Mouse (Mus musculus): ENCODE data around the gene Nusap1. TPM values are rescaled to one million over a fixed set of nuclear protein-coding genes. Genes with fewer than 3 reads are reported as not detected.
"Not testable (repeated sequence)": the region's sequence is repeated elsewhere in the genome, so short reads cannot be mapped to it uniquely, and the experiment has no call there.

Gene Nusap1
- under 1 TPM; 0.46 to 0.98 TPM for total RNA-seq (2021)

- DNase-seq (ENCODE audit: low spot score in 2 of 2) = peak; percentile 92 to 99
- intact Hi-C loops (cut with DNase I) = no loop called here
Measured at GRCm38 (mm10) chr2:119618199-119618982, at the start of gene Nusap1, which contains the start of gene Oip5. Gene Nusap1, plus strand, starts transcription at chr2:119618298. Gene Oip5, minus strand, starts transcription at chr2:119618469.

- no peak for DNase-seq (ENCODE audit: low spot score in 2 of 2)
- intact Hi-C loops (cut with DNase I) = no loop called here
Measured at GRCm38 (mm10) chr2:119572471-119572870, 45.6 kb upstream of the Nusap1 start.

- intact Hi-C loops (cut with DNase I) = no loop called here
- no peak for DNase-seq (ENCODE audit: low spot score in 2 of 2)
Measured at GRCm38 (mm10) chr2:119581571-119581970, 36.5 kb upstream of the Nusap1 start.

- no peak for DNase-seq (ENCODE audit: low spot score in 2 of 2)
- intact Hi-C loops (cut with DNase I) = no loop called here
Measured at GRCm38 (mm10) chr2:119583439-119583838, 34.7 kb upstream of the Nusap1 start.

GRCm38 (mm10) chr2:119584282-119584681, 33.8 kb upstream of the Nusap1 start:
- no peak for DNase-seq (ENCODE audit: low spot score in 2 of 2)
- intact Hi-C loops (cut with DNase I) = no loop called here

- intact Hi-C loops (cut with DNase I) = no loop called here
- peak; percentile 21 for DNase-seq (ENCODE audit: low spot score in 2 of 2)
Measured at GRCm38 (mm10) chr2:119587383-119587782, 30.7 kb upstream of the Nusap1 start.

GRCm38 (mm10) chr2:119591247-119591646, 26.9 kb upstream of the Nusap1 start:
- intact Hi-C loops (cut with DNase I) = loop anchor here (5.0 kb wide), 2 partner anchors 81 to 114 kb away; partner anchors contain the start of gene Ino80
- no peak for DNase-seq (ENCODE audit: low spot score in 2 of 2)

- no peak for DNase-seq (ENCODE audit: low spot score in 2 of 2)
- intact Hi-C loops (cut with DNase I) = loop anchor here (1.0 to 5.0 kb wide), 3 partner anchors 46 to 116 kb away; partner anchors contain the start of genes Chp1, Exd1 and Ino80
Measured at GRCm38 (mm10) chr2:119593765-119594112, 24.4 kb upstream of the Nusap1 start.

- intact Hi-C loops (cut with DNase I) = loop anchor here (1.0 to 5.0 kb wide), 3 partner anchors 47 to 117 kb away; partner anchors contain the start of genes Chp1, Exd1 and Ino80
- DNase-seq (ENCODE audit: low spot score in 2 of 2) = peak; percentile 98 to 99
Measured at GRCm38 (mm10) chr2:119594113-119594981, 23.8 kb upstream of the Nusap1 start.

GRCm38 (mm10) chr2:119595308-119595707, 22.8 kb upstream of the Nusap1 start:
- intact Hi-C loops (cut with DNase I) = no loop called here
- no peak for DNase-seq (ENCODE audit: low spot score in 2 of 2)

- peak; percentile 41 to 68 for DNase-seq (ENCODE audit: low spot score in 2 of 2)
- intact Hi-C loops (cut with DNase I) = no loop called here
Measured at GRCm38 (mm10) chr2:119596781-119597330, 21.2 kb upstream of the Nusap1 start.

GRCm38 (mm10) chr2:119601027-119601426, 17.1 kb upstream of the Nusap1 start:
- peak in 1 of 2 experiments; percentile 70 for DNase-seq (ENCODE audit: low spot score in 2 of 2)
- intact Hi-C loops (cut with DNase I) = no loop called here

GRCm38 (mm10) chr2:119601575-119601974, 16.5 kb upstream of the Nusap1 start:
- DNase-seq (ENCODE audit: low spot score in 2 of 2); intact Hi-C loops (cut with DNase I): not testable (repeated sequence)

GRCm38 (mm10) chr2:119602488-119602887, 15.6 kb upstream of the Nusap1 start:
- no peak for DNase-seq (ENCODE audit: low spot score in 2 of 2)
- intact Hi-C loops (cut with DNase I) = no loop called here

- intact Hi-C loops (cut with DNase I) = no loop called here
- DNase-seq (ENCODE audit: low spot score in 2 of 2) = no peak
Measured at GRCm38 (mm10) chr2:119603909-119604308, 14.2 kb upstream of the Nusap1 start.

GRCm38 (mm10) chr2:119605361-119605973, 12.6 kb upstream of the Nusap1 start:
- intact Hi-C loops (cut with DNase I) = no loop called here

GRCm38 (mm10) chr2:119607023-119607422, 11.1 kb upstream of the Nusap1 start:
- DNase-seq (ENCODE audit: low spot score in 2 of 2) = no peak
- intact Hi-C loops (cut with DNase I) = no loop called here

More at GRCm38 (mm10) chr2:119605361-119605973, 12.6 kb upstream of the Nusap1 start:
- no peak for DNase-seq (ENCODE audit: low spot score in 2 of 2)

- no peak for DNase-seq (ENCODE audit: low spot score in 2 of 2)
- intact Hi-C loops (cut with DNase I) = no loop called here
Measured at GRCm38 (mm10) chr2:119617841-119618198, 278 bp upstream of the Nusap1 start.

- intact Hi-C loops (cut with DNase I); DNase-seq (ENCODE audit: low spot score in 2 of 2): not testable (repeated sequence)
Measured at GRCm38 (mm10) chr2:119619002-119619401, 904 bp downstream of the Nusap1 start.

GRCm38 (mm10) chr2:119621302-119621701, 3.2 kb downstream of the Nusap1 start:
- no peak for DNase-seq (ENCODE audit: low spot score in 2 of 2)
- intact Hi-C loops (cut with DNase I) = no loop called here
